Mouse (Mus musculus) lung, adult 2 months (tissue): ENCODE results near the gene Barhl2.

Source experiments
- CTCF ChIP-seq: fragments of 200-500 bp; IDR thresholded peaks from 2 replicates; pipeline ENCODE4 v1.5.1; 2011; ENCODE audit warnings: mild to moderate bottlenecking, low read length, control low read depth; ENCODE audit not compliant: insufficient read depth
- POLR2A ChIP-seq: fragments of 200-500 bp; IDR thresholded peaks from 2 replicates; pipeline ENCODE4 v1.6.1; 2011; ENCODE audit warnings: low read depth, mild to moderate bottlenecking, control low read depth, low read length, borderline replicate concordance; ENCODE audit errors: extremely low read depth

GRCm38 (mm10) chr5:106426069-106426468 is 31.9 kb downstream of the Barhl2 start:
- TF ChIP-seq CTCF (no peak), POLR2A (no peak)
